Mouse (Mus musculus) testis, adult 2 months (tissue): Measurements from ENCODE around the gene Zfp956.

Source experiments
- CTCF ChIP-seq: fragments of 200-500 bp; IDR thresholded peaks from 2 replicates; pipeline ENCODE4 v1.5.1; 2012; ENCODE audit warnings: low read depth, mild to moderate bottlenecking, inconsistent platforms, low read length, moderate library complexity; ENCODE audit not compliant: control insufficient read depth, insufficient read depth, insufficient replicate concordance
- POLR2A ChIP-seq: fragments of 200-500 bp; IDR thresholded peaks from 2 replicates; pipeline ENCODE4 v1.6.1; 2012; ENCODE audit warnings: low read depth, mild to moderate bottlenecking, inconsistent platforms, low read length, moderate library complexity; ENCODE audit not compliant: control insufficient read depth

DNA sequence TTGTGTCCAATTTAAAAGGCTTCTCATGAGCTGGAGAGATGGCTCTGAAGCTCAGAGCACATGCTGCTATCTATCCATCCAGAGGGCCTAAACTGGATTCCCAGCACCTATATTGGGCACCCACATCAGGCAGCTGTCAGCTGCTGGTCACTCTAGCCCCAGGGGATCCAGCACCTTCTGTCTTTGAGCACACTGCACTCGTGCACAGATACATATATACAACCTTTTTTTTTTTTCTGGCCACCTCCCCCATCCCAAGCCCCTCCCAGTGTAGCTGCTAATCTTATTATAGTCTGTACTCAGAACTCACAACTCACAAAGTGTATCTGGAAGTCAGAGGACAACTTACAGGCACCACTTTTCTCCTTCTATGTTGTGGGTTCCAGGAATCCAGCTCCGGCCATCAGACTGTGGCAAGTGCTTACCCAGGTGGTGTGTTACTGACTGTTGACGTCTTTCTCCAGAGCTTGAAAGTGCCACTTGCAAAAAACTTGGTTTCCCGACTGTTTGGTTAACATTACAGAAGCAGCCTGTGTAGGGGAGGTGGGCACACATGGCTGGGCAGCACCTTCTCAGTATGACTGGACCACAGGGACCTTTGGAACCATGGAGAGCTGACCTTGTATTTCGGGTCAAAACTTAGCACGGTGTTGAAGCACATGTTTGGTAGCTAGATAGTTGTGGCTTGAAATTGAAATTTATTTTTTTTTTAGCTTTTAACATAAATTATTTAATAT lies 7.7 kb downstream of the Zfp956 start:
- TF ChIP-seq POLR2A (no peak), CTCF (no peak)
